Mouse (Mus musculus) Patski (cell line): ENCODE measurements around the gene Klhl1. TPM values are rescaled to one million over a fixed set of nuclear protein-coding genes. Genes with fewer than 3 reads are reported as not detected.
A peak's percentile ranks its signal among the peaks of the same experiment; 100 is the strongest.

Experiments
- ATAC-seq: fragments of 100-300 bp; one replicate; pipeline ENCODE4 v1.8.0; 2021
- CTCF ChIA-PET: fragments of 350-600 bp; sonication (Branson Sonifier 250); formaldehyde crosslinking; loops from one replicate; lab custom pipeline; 2022; ENCODE audit warnings: inconsistent platforms; lab: Charles Lee
- POLR2A ChIA-PET: fragments of 350-600 bp; sonication (Branson Sonifier 250); formaldehyde crosslinking; loops from one replicate; lab custom pipeline; 2022; ENCODE audit warnings: antibody characterized with exemption, inconsistent platforms; lab: Charles Lee
- DNase-seq: peaks from one replicate; pipeline ENCODE4 v3.0.0-alpha.2; 2011; ENCODE audit warnings: low read depth, low spot score
- H3K27me3 ChIP-seq: fragments of 371-371 bp; one replicate; pipeline ENCODE4 v1.5.1; 2021
- CTCF ChIP-seq: fragments of 100-300 bp; IDR thresholded peaks from one replicate; pipeline ENCODE4 v1.5.1; 2021
- in situ Hi-C: fragments of 300-500 bp; cut with MboI; formaldehyde crosslinking; loops from 3 replicates; pipeline ENCODE4 v1.11.1; 2018; ENCODE audit warnings: low pct_unique_long_range_greater_than_20kb, mixed read lengths
- polyA plus RNA-seq: library from polyadenylated mRNA; unstranded; gene quantifications from one replicate; pipeline ENCODE4 v1.2.3, GENCODE M21; 2021

Klhl1 gene
- not detected for polyA plus RNA-seq

DNA sequence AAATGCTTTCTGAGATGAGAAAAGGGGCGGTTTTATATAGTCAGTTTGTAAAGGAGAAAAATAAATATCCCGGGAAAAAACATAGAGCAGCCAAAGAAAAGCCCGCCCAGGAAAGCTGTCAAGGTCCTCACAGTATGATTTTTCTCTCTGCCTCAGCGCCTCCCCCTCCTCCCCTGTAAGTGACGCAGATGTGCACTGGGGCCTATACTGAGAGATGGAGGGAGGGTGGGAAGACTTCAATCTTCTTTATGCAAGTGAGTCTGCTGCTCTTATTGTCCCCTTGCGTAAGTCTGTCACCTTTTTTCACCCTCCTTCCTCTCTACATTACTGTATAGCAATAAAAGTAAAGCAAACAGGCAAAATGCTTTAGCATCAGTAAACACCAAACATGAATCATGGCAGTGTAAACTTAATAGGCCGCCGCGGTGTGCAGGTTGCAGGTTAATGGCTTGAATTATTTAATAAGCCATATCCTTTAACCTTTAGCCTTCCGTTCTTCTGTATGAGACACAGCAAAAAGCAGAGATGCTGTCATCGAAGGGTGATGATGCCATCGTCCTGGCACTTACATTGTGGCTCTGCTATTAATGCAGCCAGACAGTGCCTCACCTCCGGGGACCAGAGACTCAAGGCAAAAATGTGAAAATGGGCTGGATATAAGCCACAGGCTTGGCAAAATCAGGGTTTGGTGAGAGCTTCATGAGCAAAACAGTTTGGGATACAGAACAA is at the start of gene Klhl1:
Gene Klhl1, minus strand, starts transcription at position 149 of the 729 bp plus-strand sequence.
- in situ Hi-C loops: no loop called here
- ChIA-PET CTCF (interaction anchor here (1.2 kb wide), 1 partner anchor 9 kb away, joined by 4 read pairs; no protein-coding TSS in a partner anchor), POLR2A (no interaction called here)
- DNase-seq: no peak
- ATAC-seq: peak; percentile 70
- no peak for TF ChIP-seq CTCF
- no peaks in the 10 kb centered on the region for H3K27me3 ChIP-seq

DNA sequence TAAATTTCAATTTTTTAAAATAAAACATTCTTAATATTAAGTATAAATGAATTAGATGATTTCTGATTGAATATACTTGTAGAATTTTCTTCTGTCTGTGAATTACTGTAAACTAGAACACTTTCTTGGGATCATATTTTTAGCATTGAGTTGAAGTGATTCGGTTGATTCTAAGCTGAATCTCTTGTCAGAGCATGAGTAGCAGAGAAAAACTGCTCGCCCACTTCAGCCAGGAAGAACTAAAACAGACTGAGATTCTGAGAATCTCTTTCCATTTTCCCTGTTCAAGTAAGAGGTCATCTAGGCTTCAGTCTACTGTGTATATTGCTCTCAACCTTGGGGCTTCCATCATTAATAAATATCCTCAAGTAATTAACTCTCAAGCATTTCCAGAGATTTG is 34.8 kb upstream of the Klhl1 start:
- POLR2A ChIA-PET: no interaction called here
- no peak for TF ChIP-seq CTCF
- CTCF ChIA-PET: no interaction called here
- H3K27me3 ChIP-seq: no peaks in the 10 kb centered on the region
- in situ Hi-C loops: no loop called here
- no peak for DNase-seq
- ATAC-seq: no peak

DNA sequence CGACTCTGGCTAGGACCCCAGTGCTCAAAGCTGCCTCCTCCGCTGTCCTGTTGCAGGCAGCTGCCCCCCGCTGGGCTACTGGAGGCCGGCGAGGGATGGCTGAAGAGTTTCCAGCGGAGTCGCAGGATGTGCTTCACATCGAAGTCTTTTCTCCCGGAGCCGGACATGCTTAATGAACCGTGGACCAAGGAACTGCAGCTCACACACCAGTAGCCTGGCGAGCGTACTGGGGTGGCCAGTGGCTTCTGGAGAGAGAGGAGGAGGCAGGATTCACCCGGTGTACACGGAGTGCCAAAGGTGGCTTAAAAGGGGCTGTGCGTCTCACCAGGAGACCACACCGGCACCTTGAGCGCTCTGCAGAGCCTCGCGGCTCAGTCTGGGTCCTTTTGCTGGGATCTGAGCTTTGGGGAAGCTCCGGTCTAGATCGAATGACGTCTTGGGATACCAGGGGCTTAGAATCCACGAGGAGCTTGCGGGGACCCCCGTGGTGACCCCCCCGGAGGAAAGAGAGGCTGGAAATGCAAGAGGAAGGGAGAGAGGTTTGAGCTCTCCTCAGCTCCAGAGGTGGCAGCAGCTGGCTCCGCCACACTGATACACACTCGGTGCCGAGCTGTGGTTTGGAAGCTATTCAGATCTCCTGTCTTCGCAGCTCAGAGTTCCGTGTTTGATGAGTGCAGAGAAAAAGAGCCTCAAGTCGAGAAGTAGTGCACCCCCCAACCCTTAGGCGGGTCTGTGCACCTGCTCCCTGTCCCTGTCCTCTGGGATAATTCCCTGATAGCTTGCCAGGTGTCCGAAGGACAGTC is 550 bp downstream of the Klhl1 start:
- no peak for TF ChIP-seq CTCF
- ChIA-PET CTCF (no interaction called here), POLR2A (no interaction called here)
- in situ Hi-C loops: no loop called here
- ATAC-seq: peak; percentile 70
- DNase-seq: no peak
- H3K27me3 ChIP-seq: no peaks in the 10 kb centered on the region

DNA sequence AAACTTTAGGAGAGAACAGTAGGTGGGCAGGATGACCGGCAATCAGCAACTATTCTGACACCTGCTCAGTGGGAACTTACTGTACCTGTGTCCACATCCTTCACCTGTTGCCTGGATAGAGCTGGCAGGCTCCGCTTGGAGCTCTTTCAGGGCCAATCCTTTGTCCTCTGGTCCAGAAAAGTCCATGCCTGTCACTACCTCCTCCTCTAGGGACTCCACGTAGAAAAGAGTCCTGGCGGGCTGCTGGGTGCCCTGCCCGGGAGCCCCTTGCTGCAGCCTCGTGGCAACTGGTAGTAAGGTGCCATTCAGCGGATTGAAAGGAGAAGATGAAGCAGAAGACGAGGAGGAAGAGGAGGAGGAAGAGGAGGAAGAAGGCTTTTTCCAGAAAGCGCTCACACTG is 1.2 kb downstream of the Klhl1 start:
- in situ Hi-C loops: no loop called here
- ChIA-PET POLR2A (no interaction called here), CTCF (no interaction called here)
- H3K27me3 ChIP-seq: no peaks in the 10 kb centered on the region
- DNase-seq (no peak), ATAC-seq (no peak)
- no peak for TF ChIP-seq CTCF

DNA sequence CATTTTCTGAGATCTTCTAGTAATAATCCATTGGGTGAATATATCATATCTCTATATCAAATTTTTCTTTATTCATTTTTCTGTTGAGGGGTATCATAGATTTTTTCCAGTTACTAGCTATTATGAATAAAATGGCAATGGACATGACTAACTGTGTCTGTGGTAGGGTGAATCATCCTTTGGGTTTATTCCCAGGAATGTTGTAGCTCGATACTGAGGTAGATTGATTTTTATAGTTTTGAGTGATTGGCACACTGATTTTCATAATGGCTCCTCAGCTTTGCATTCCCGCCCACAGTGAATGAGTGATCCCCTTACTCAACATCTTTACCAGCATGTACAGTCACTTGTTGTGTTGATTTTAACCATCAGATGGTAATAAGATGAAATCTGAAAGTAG is 19.0 kb downstream of the Klhl1 start:
- DNase-seq: no peak

DNA sequence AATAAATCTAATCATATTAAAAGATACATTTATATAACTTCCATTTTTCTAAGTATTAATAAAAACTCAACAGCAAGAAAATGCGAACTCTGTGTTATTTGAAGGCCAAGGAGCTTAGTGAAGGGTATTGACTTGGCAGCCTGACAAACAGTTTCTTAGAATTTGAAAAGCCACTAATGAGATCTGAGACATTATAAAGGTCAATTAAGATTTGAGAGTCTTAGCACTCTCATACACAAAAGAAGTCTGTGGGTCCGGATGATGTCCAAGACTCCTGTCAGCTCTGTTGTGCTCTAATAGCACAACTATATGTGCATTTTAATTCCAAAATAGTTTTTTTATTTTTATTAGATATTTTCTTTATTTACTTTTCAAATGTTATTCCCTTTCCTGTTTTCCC is 47.1 kb downstream of the Klhl1 start:
- ChIA-PET POLR2A (no interaction called here), CTCF (no interaction called here)
- in situ Hi-C loops: no loop called here
- DNase-seq (no peak), ATAC-seq (no peak)
- no peaks in the 10 kb centered on the region for H3K27me3 ChIP-seq
- no peak for TF ChIP-seq CTCF

More for the DNA sequence above, 19.0 kb downstream of the Klhl1 start:
- TF ChIP-seq CTCF: no peak
- ChIA-PET POLR2A (no interaction called here), CTCF (no interaction called here)
- in situ Hi-C loops: loop anchor here (5.0 kb wide), 1 partner anchor 407 kb away; no protein-coding TSS in a partner anchor
- no peak for ATAC-seq
- no peaks in the 10 kb centered on the region for H3K27me3 ChIP-seq

DNA sequence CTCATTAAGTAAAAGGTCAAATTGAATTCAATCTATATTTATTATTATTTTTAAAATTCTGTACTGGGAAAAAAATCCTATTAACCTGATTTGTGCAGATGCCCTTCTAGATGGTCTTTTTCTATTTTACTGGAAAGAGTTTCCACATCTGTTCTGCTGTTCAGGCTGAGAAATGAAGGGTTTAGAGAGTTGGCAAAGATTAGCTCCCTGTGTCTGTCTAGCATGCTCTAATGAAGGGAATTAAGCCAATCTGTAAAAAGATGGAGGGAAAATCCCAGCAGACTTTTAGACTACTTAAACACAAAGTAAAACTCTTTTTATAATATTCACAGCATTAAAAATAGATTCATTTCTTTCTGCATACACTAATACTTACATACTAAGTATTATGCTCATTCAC is 47.6 kb downstream of the Klhl1 start:
- in situ Hi-C loops: no loop called here
- POLR2A ChIA-PET: no interaction called here
- no peak for TF ChIP-seq CTCF
- DNase-seq (no peak), ATAC-seq (no peak)
- H3K27me3 ChIP-seq: no peaks in the 10 kb centered on the region
- CTCF ChIA-PET: no interaction called here

DNA sequence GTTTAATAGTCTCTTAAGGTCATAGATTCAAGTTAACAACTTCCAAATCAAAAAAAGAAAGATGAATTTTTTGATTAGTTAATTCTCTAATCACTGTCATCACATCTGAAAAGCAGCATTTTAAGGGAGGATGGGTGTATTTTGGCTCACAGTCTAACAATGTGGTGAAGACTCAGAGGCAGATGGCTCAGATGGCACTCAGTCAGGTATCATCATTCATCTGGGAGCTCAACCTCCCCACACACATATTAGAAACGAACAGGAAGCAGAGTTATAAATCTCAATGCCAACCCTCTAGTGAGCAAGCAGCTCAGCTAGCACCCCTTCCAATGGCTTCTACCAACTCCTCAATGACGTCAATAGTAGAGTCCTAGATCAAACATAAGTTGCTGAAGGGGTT is 57.1 kb downstream of the Klhl1 start:
- in situ Hi-C loops: no loop called here
- POLR2A ChIA-PET: no interaction called here
- CTCF ChIA-PET: no interaction called here
- H3K27me3 ChIP-seq: no peaks in the 10 kb centered on the region
- ATAC-seq (no peak), DNase-seq (no peak)
- TF ChIP-seq CTCF: no peak

DNA sequence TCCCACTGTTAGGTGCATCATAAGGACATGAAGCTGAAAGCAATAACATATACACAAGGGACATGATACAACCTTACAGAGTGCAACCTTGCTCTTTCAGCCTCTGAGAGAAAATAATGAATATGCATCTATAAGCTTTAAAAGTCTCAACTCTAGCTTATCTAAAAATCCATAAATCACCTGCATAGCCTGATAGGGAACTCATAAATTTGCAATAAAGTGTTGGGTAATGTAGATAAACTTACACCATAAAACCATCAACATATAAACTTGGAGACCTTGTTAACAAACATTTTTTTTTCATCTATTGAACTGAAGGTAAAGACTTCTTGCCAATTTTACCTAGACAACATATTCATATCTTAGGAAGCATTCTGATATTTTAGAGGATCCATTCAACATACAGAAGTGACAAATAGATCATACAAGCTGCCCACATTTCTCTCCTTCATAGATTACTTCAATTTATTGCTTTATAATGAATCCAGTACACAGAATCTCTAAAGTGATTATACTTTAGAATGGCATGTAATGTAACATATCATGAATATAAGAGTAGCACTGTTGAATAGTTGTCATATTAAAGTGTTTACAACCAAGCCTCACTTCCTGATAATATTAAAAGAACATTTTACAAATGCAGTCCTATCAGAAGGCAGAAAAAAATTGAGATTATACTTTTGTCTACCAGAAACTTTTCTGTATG is 126.7 kb downstream of the Klhl1 start:
- no peaks in the 10 kb centered on the region for H3K27me3 ChIP-seq
- ChIA-PET POLR2A (no interaction called here), CTCF (no interaction called here)
- ATAC-seq (no peak), DNase-seq (no peak)
- TF ChIP-seq CTCF: no peak
- in situ Hi-C loops: no loop called here

DNA sequence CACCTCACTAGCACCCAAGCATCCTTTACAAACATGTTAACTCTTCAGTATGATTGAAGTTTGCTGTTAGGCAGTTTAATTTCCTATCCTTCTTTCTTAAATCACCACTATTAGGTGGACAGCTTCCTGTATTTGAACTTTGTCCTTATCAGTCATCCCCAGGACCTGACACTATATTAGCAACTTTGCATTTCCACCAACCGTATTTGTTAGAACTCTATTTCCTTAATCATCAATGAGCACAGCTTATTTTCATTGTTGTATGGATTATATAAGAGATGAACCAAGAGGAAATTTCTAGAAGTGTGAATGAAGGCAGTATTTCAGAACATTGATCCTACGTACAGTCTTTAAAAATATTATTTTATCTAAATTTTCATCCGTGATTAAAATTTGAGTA is 156.2 kb downstream of the Klhl1 start:
- in situ Hi-C loops: no loop called here
- no peak for ATAC-seq
- H3K27me3 ChIP-seq: no peaks in the 10 kb centered on the region
- TF ChIP-seq CTCF: no peak
- no peak for DNase-seq
- ChIA-PET CTCF (no interaction called here), POLR2A (no interaction called here)

DNA sequence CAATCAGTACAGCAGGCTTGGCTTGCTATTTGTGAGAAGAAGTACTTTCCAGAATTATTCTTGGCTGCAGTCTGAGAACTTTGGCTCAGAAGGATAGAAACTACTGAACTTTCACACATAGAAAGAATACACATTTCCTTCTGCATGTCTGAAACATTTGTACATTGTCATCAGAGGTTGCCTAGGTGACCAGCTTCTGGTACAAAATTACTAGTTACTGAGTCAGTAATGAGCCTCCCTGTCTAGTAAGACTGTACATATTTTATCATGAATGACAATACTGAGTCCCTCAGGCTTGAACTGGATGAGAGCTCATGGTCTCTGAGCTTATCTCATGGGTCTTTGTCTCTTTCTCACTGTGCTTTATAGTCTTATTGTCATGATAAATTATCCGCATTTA is 170.7 kb downstream of the Klhl1 start:
- in situ Hi-C loops: no loop called here
- ATAC-seq (no peak), DNase-seq (no peak)
- TF ChIP-seq CTCF: no peak
- H3K27me3 ChIP-seq: no peaks in the 10 kb centered on the region
- POLR2A ChIA-PET: no interaction called here
- CTCF ChIA-PET: no interaction called here
